Mouse (Mus musculus) MEL (cell line): ENCODE results near the gene Srsf3. TPM values are rescaled to one million over a fixed set of nuclear protein-coding genes. Genes with fewer than 3 reads are reported as not detected.

Experiments used
- DNase-seq: peaks from one replicate; pipeline ENCODE4 v3.0.0; 2011; ENCODE audit warnings: low read depth, low spot score
- H3K27ac ChIP-seq: 2 replicates; pipeline ENCODE4 v1.5.1; 2012; ENCODE audit warnings: low read depth, mild to moderate bottlenecking, control low read depth, low read length, moderate library complexity; ENCODE audit not compliant: control insufficient read depth
- H3K27me3 ChIP-seq, 2 experiments: fragments of 150-350 bp in 1 of 2; sonication (generic) in 1 of 2; 2 replicates each; pipeline ENCODE4 v1.6.1; 2012; ENCODE audit warnings: low read length in 2 of 2, mild to moderate bottlenecking in 2 of 2, improper control_type of control experiment in 1 of 2, moderate library complexity in 1 of 2; ENCODE audit not compliant: insufficient read depth in 2 of 2, control insufficient read depth in 1 of 2
- H3K36me3 ChIP-seq, 2 experiments: 2 replicates each; pipeline ENCODE4 v1.6.1; 2012 to 2014; ENCODE audit warnings: low read length in 2 of 2, improper control_type of control experiment in 1 of 2, inconsistent platforms in 1 of 2, mild to moderate bottlenecking in 1 of 2; ENCODE audit not compliant: insufficient read depth in 2 of 2, control insufficient read depth in 1 of 2
- H3K4me1 ChIP-seq, 2 experiments: fragments of 150-350 bp in 1 of 2; sonication (generic) in 1 of 2; 2 replicates each; pipeline ENCODE4 v1.6.1; 2012; ENCODE audit warnings: low read length in 2 of 2, improper control_type of control experiment in 1 of 2, mild to moderate bottlenecking in 1 of 2; ENCODE audit not compliant: insufficient read depth in 2 of 2, control insufficient read depth in 1 of 2
- H3K4me3 ChIP-seq, 2 experiments: fragments of 150-350 bp in 1 of 2; sonication (generic) in 1 of 2; 2 replicates each; pipeline ENCODE4 v1.5.1; 2012; ENCODE audit warnings: low read depth in 2 of 2, low read length in 2 of 2, mild to moderate bottlenecking in 2 of 2, moderate library complexity in 2 of 2, control low read depth in 1 of 2, improper control_type of control experiment in 1 of 2; ENCODE audit not compliant: control insufficient read depth in 1 of 2, insufficient read depth in 1 of 2
- H3K79me2 ChIP-seq: 2 replicates; pipeline ENCODE4 v1.6.1; 2012; ENCODE audit warnings: mild to moderate bottlenecking, low read length, moderate library complexity; ENCODE audit not compliant: control insufficient read depth, poor library complexity, insufficient read depth
- H3K9ac ChIP-seq: 2 replicates; pipeline ENCODE4 v1.6.1; 2012; ENCODE audit warnings: low read depth, mild to moderate bottlenecking, control low read depth, low read length, moderate library complexity; ENCODE audit not compliant: control insufficient read depth, poor library complexity, severe bottlenecking
- H3K9me3 ChIP-seq: fragments of 150-350 bp; sonication (generic); replicated peaks from 2 replicates; pipeline ENCODE4 v1.6.1; 2012; ENCODE audit warnings: mild to moderate bottlenecking, low read length, improper control_type of control experiment, moderate library complexity; ENCODE audit not compliant: insufficient read depth
- BHLHE40 ChIP-seq: IDR thresholded peaks from 2 replicates; pipeline ENCODE4 v1.6.1; 2012; ENCODE audit warnings: low read depth, mild to moderate bottlenecking, inconsistent platforms, low read length, improper control_type of control experiment, borderline replicate concordance
- CHD1 ChIP-seq: IDR thresholded peaks from 2 replicates; pipeline ENCODE4 v1.6.1; 2012; ENCODE audit warnings: low read depth, mild to moderate bottlenecking, inconsistent platforms, low read length, improper control_type of control experiment
- CHD2 ChIP-seq: IDR thresholded peaks from 2 replicates; pipeline ENCODE4 v1.6.1; 2011; ENCODE audit warnings: low read length, improper control_type of control experiment
- EP300 ChIP-seq, 2 experiments: IDR thresholded peaks; 2 replicates each; pipeline ENCODE4 v1.6.1; 2011; ENCODE audit warnings: improper control_type of control experiment in 2 of 2, low read length in 2 of 2, low read depth in 1 of 2, mild to moderate bottlenecking in 1 of 2
- ETS1 ChIP-seq: IDR thresholded peaks from 2 replicates; pipeline ENCODE4 v1.6.1; 2012; ENCODE audit warnings: low read depth, mild to moderate bottlenecking, inconsistent platforms, low read length, improper control_type of control experiment, moderate library complexity
- GABPA ChIP-seq: IDR thresholded peaks from 2 replicates; pipeline ENCODE4 v1.6.1; 2012; ENCODE audit warnings: low read depth, mild to moderate bottlenecking, inconsistent platforms, low read length, improper control_type of control experiment, moderate library complexity
- GATA1 ChIP-seq: IDR thresholded peaks from 2 replicates; pipeline ENCODE4 v1.6.1; 2011; ENCODE audit warnings: low read depth, low read length, improper control_type of control experiment
- HCFC1 ChIP-seq: IDR thresholded peaks from 2 replicates; pipeline ENCODE4 v1.6.1; 2012; ENCODE audit warnings: low read depth, mild to moderate bottlenecking, inconsistent platforms, low read length, improper control_type of control experiment, moderate library complexity
- JUND ChIP-seq: IDR thresholded peaks from 2 replicates; pipeline ENCODE4 v1.6.1; 2011; ENCODE audit warnings: low read depth, mild to moderate bottlenecking, improper control_type of control experiment, low read length
- KAT2A ChIP-seq: conservative IDR thresholded peaks from 2 replicates; pipeline ENCODE4 v1.6.1; 2012; ENCODE audit warnings: low read depth, low read length, improper control_type of control experiment, inconsistent platforms
- MAFK ChIP-seq: IDR thresholded peaks from 2 replicates; pipeline ENCODE4 v1.6.1; 2011; ENCODE audit warnings: low read depth, mild to moderate bottlenecking, low read length, improper control_type of control experiment, borderline replicate concordance
- MAX ChIP-seq: IDR thresholded peaks from 2 replicates; pipeline ENCODE4 v1.6.1; 2011; ENCODE audit warnings: low read length, improper control_type of control experiment
- MAZ ChIP-seq: IDR thresholded peaks from 2 replicates; pipeline ENCODE4 v1.6.1; 2012; ENCODE audit warnings: low read depth, mild to moderate bottlenecking, inconsistent platforms, low read length, improper control_type of control experiment
- MEF2A ChIP-seq: IDR thresholded peaks from 2 replicates; pipeline ENCODE4 v1.6.1; 2014; ENCODE audit warnings: low read depth, mild to moderate bottlenecking, inconsistent platforms, low read length, improper control_type of control experiment; ENCODE audit not compliant: poor library complexity, insufficient replicate concordance, severe bottlenecking; ENCODE audit errors: extremely low read depth
- MYB ChIP-seq: IDR thresholded peaks from 2 replicates; pipeline ENCODE4 v1.6.1; 2011; ENCODE audit warnings: mild to moderate bottlenecking, low read depth, low read length, improper control_type of control experiment
- MYC ChIP-seq: IDR thresholded peaks from 2 replicates; pipeline ENCODE4 v1.6.1; 2011; ENCODE audit warnings: low read depth, mild to moderate bottlenecking, low read length, improper control_type of control experiment, moderate library complexity
- NELFE ChIP-seq: IDR thresholded peaks from 2 replicates; pipeline ENCODE4 v1.6.1; 2011; ENCODE audit warnings: low read depth, low read length, improper control_type of control experiment
- NRF1 ChIP-seq: IDR thresholded peaks from 2 replicates; pipeline ENCODE4 v1.6.1; 2014; ENCODE audit warnings: low read depth, mild to moderate bottlenecking, inconsistent platforms, low read length, improper control_type of control experiment, moderate library complexity; ENCODE audit not compliant: poor library complexity, insufficient read depth, severe bottlenecking
- POLR2A ChIP-seq, 2 experiments: IDR thresholded peaks; 2 replicates each; pipeline ENCODE4 v1.6.1; 2011 to 2012; ENCODE audit warnings: low read length in 2 of 2, mild to moderate bottlenecking in 2 of 2, control low read depth in 1 of 2, improper control_type of control experiment in 1 of 2, low read depth in 1 of 2, moderate library complexity in 1 of 2; ENCODE audit not compliant: control insufficient read depth in 1 of 2, insufficient read depth in 1 of 2, poor library complexity in 1 of 2
- POLR2AphosphoS2 ChIP-seq: IDR thresholded peaks from 2 replicates; pipeline ENCODE4 v1.6.1; 2011; ENCODE audit warnings: low read length, improper control_type of control experiment
- POLR2AphosphoS5 ChIP-seq: IDR thresholded peaks from 2 replicates; pipeline ENCODE4 v1.6.1; 2012; ENCODE audit warnings: low read depth, borderline replicate concordance, mild to moderate bottlenecking, inconsistent platforms, low read length, moderate library complexity, mixed read lengths
- RAD21 ChIP-seq: IDR thresholded peaks from 2 replicates; pipeline ENCODE4 v1.6.1; 2011; ENCODE audit warnings: mild to moderate bottlenecking, low read depth, low read length, improper control_type of control experiment
- SIN3A ChIP-seq: IDR thresholded peaks from 2 replicates; pipeline ENCODE4 v1.6.1; 2012; ENCODE audit warnings: low read length, improper control_type of control experiment, inconsistent platforms
- TAL1 ChIP-seq: IDR thresholded peaks from 2 replicates; pipeline ENCODE4 v1.6.1; 2012; ENCODE audit warnings: mild to moderate bottlenecking, inconsistent platforms, low read length, moderate library complexity, mixed read lengths
- TBP ChIP-seq: IDR thresholded peaks from 2 replicates; pipeline ENCODE4 v1.8.0; 2011; ENCODE audit warnings: low read depth, low read length, improper control_type of control experiment
- TCF12 ChIP-seq: IDR thresholded peaks from 2 replicates; pipeline ENCODE4 v1.6.1; 2014; ENCODE audit warnings: low read depth, mild to moderate bottlenecking, inconsistent platforms, low read length, improper control_type of control experiment, moderate library complexity
- UBTF ChIP-seq: IDR thresholded peaks from 2 replicates; pipeline ENCODE4 v1.6.1; 2012; ENCODE audit warnings: low read depth, mild to moderate bottlenecking, inconsistent platforms, low read length, improper control_type of control experiment, moderate library complexity, borderline replicate concordance; ENCODE audit not compliant: insufficient read depth
- USF1 ChIP-seq: IDR thresholded peaks from 2 replicates; pipeline ENCODE4 v1.6.1; 2014; ENCODE audit warnings: low read depth, mild to moderate bottlenecking, inconsistent platforms, low read length, improper control_type of control experiment, moderate library complexity
- USF2 ChIP-seq, 2 experiments: IDR thresholded peaks; 2 replicates each; pipeline ENCODE4 v1.6.1; 2011 to 2012; ENCODE audit warnings: improper control_type of control experiment in 2 of 2, low read length in 2 of 2, borderline replicate concordance in 1 of 2, inconsistent platforms in 1 of 2, low read depth in 1 of 2, mild to moderate bottlenecking in 1 of 2; ENCODE audit not compliant: insufficient read depth in 1 of 2
- ZC3H11A ChIP-seq: IDR thresholded peaks from 2 replicates; pipeline ENCODE4 v1.6.1; 2012; ENCODE audit warnings: low read depth, mild to moderate bottlenecking, inconsistent platforms, low read length, improper control_type of control experiment
- ZKSCAN1 ChIP-seq: IDR thresholded peaks from 2 replicates; pipeline ENCODE4 v1.6.1; 2012; ENCODE audit warnings: low read depth, mild to moderate bottlenecking, inconsistent platforms, low read length, improper control_type of control experiment, moderate library complexity
- ZMIZ1 ChIP-seq: IDR thresholded peaks from 2 replicates; pipeline ENCODE4 v1.6.1; 2012; ENCODE audit warnings: low read depth, mild to moderate bottlenecking, inconsistent platforms, low read length, improper control_type of control experiment, moderate library complexity
- polyA plus RNA-seq, 2 experiments: library from polyadenylated mRNA; stranded (reverse) in 1 of 2; unstranded in 1 of 2; fragments of >175 nt in 1 of 2; fragments of >200 nt in 1 of 2; gene quantifications; 2 replicates each; pipeline versions ENCODE4 v1.2.1 to v1.2.4; 2012; ENCODE audit warnings: low replicate concordance in 2 of 2, low read depth in 1 of 2; ENCODE audit not compliant: insufficient read length in 2 of 2, insufficient read depth in 1 of 2, missing spikeins in 1 of 2
- total RNA-seq: library from RNA; depleted of rRNA; stranded (reverse); fragments of 300-350 nt; gene quantifications from 2 replicates; pipeline ENCODE4 v1.2.3, GENCODE M21; 2012

The Srsf3 gene
- total and polyA plus RNA-seq, 3 experiments, result 326 to 556 (median 367) TPM

DNA sequence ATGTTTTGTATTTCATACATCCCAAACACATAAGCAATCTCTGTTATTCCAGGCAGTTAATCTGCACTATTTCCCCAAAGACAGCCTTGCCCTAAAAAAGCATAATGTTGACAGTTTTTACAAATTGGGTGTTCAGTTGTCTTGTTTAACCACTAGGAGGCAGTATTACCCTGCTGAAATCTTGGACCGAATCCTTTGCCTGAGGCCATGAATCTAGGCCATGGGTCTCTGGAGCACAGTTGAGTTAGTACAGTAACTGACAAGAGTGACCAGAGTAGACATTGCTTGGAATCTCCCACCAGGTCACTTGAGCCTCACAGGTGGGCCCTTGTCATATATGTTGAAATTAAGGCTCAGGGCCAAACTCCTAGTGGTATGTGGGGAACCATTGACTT lies 12.5 kb downstream of the Srsf3 start (continued):
- no peak for TF ChIP-seq CHD2
- TF ChIP-seq ZMIZ1, result no peak; the same call in 1 of the 2 replicates
- no peak for TF ChIP-seq HCFC1
- TF ChIP-seq USF1, result no peak
- peak in 1 of 2 experiments; percentile 10; a peak in 1 of 4 replicates for TF ChIP-seq POLR2A (IDR thresholded peaks at IDR 0.05; ENCODE audit: control insufficient read depth in 1 of 2, insufficient read depth in 1 of 2, low read depth in 1 of 2, low read length in 2 of 2, poor library complexity in 1 of 2)

DNA sequence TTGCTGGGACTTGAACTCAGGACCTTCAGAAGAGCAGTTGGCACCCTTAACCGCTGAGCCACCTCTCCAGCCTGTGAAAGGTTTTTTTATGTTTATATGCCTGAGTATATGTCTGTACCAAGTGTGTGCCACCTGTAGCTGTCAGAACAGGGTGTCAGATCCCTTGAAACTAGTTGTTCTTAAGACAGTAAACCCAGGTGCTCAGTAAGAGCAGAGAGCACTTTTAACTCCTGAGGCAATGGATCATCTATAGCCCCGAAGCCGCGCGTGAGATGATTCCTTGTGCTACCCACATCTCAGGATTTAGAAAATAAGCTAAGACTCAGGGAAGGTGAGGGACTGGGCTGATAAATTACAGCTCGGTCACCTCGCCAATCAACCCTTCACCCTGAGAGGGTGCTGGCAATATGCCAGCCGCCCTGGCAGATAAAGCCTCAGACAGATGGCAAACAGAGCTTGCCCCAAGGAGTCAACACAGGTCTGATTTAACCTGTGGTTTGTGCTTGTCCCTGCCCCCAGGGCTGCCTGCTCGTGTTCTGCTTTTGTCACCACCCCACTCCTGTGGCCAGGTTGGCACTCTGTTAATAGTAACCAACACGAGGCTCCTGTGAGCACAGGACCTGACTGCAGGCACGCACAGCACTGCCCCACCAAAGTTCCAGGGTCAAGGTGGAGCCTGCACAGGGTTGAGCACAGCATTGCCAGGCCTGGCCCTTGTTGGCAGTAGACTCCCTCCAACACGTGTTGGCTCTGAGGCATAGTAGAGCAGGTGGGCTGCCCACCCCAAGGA lies 13.5 kb downstream of the Srsf3 start:
- H3K9me3 ChIP-seq, result no peaks in the 10 kb centered on the region
- peaks cover 22 to 26% of the 10 kb centered on the region in 2 experiments for H3K36me3 ChIP-seq
- peak; percentile 67 for DNase-seq
- no peak overlapping the region for H3K27ac ChIP-seq
- no peak overlapping the region for H3K4me3 ChIP-seq
- no peaks in the 10 kb centered on the region for H3K79me2 ChIP-seq
- peaks cover 7 to 8% of the 10 kb centered on the region in 2 experiments; a peak in 3 of 4 replicates for H3K4me1 ChIP-seq
- no peaks in the 10 kb centered on the region for H3K27me3 ChIP-seq
- H3K9ac ChIP-seq, result no peak overlapping the region
- TF ChIP-seq NRF1 (0 out of 2 replicates have a peak, but pooled peaks have one; percentile 5), MYB (no peak), ZMIZ1 (peak; percentile 56), HCFC1 (no peak), GABPA (no peak), KAT2A (no peak), UBTF (no peak), NELFE (0 out of 2 replicates have a peak, but pooled peaks have one; percentile 20), BHLHE40 (no peak), SIN3A (no peak), POLR2AphosphoS2 (peak; percentile 70; the same call in 1 of the 2 replicates), POLR2A (IDR thresholded peaks at IDR 0.05; ENCODE audit: control insufficient read depth in 1 of 2, insufficient read depth in 1 of 2, low read depth in 1 of 2, low read length in 2 of 2, poor library complexity in 1 of 2) (peak in 1 of 2 experiments; percentile 21; a peak in 1 of 4 replicates), MAX (no peak), MAFK (no peak), ZKSCAN1 (no peak), EP300 (IDR thresholded peaks at IDR 0.05; ENCODE audit: low read depth in 1 of 2, low read length in 2 of 2) (no peak), POLR2AphosphoS5 (peak; percentile 76; the same call in 1 of the 2 replicates), GATA1 (peak; percentile 38; the same call in 1 of the 2 replicates), CHD1 (no peak), RAD21 (no peak), MAZ (no peak), USF2 (IDR thresholded peaks at IDR 0.05; ENCODE audit: borderline replicate concordance in 1 of 2, insufficient read depth in 1 of 2, low read depth in 1 of 2, low read length in 2 of 2) (no peak), TCF12 (no peak), TAL1 (no peak), ZC3H11A (no peak), MEF2A (peak; percentile 10; the same call in 1 of the 2 replicates), TBP (no peak), JUND (no peak), USF1 (no peak), ETS1 (peak; percentile 49; the same call in 1 of the 2 replicates), MYC (no peak)
